Mouse (Mus musculus) midbrain, embryonic 16.5 days (tissue): ENCODE results near the gene Pdia6. TPM values are rescaled to one million over a fixed set of nuclear protein-coding genes. Genes with fewer than 3 reads are reported as not detected.

Experiments used
- ATAC-seq: fragments of 200-750 bp; cut with Nextera tagmentation; 2 replicates; pipeline ENCODE4 v1.8.0; 2017; ENCODE audit warnings: moderate TSS enrichment
- H3K27ac ChIP-seq: fragments of 300-500 bp; sonication (generic); 2 replicates; pipeline ENCODE4 v1.5.1; 2014; ENCODE audit warnings: mild to moderate bottlenecking, low read length, mixed read lengths
- H3K27me3 ChIP-seq: fragments of 300-500 bp; sonication (generic); 2 replicates; pipeline ENCODE4 v1.6.1; 2014; ENCODE audit warnings: low read depth, low read length, mixed read lengths; ENCODE audit not compliant: control insufficient read depth, insufficient read depth
- H3K36me3 ChIP-seq: fragments of 300-500 bp; sonication (generic); 2 replicates; pipeline ENCODE4 v1.6.1; 2014; ENCODE audit warnings: mild to moderate bottlenecking, low read length, moderate library complexity, mixed read lengths; ENCODE audit not compliant: control insufficient read depth, insufficient read depth
- H3K4me1 ChIP-seq: fragments of 300-500 bp; sonication (generic); 2 replicates; pipeline ENCODE4 v1.6.1; 2014; ENCODE audit warnings: mild to moderate bottlenecking, low read length, mixed read lengths; ENCODE audit not compliant: control insufficient read depth, insufficient read depth
- H3K4me2 ChIP-seq: fragments of 300-500 bp; sonication (generic); 2 replicates; pipeline ENCODE4 v1.6.1; 2014; ENCODE audit warnings: mild to moderate bottlenecking, low read length, mixed read lengths
- H3K4me3 ChIP-seq: fragments of 300-500 bp; sonication (generic); 2 replicates; pipeline ENCODE4 v1.5.1; 2014; ENCODE audit warnings: low read depth, mild to moderate bottlenecking, low read length, moderate library complexity, mixed read lengths
- H3K9ac ChIP-seq: fragments of 300-500 bp; sonication (generic); 2 replicates; pipeline ENCODE4 v1.6.1; 2014; ENCODE audit warnings: low read depth, low read length, mixed read lengths
- H3K9me3 ChIP-seq: fragments of 300-500 bp; sonication (generic); replicated peaks from 2 replicates; pipeline ENCODE4 v1.6.1; 2014; ENCODE audit warnings: mild to moderate bottlenecking, low read length, mixed read lengths; ENCODE audit not compliant: control insufficient read depth, poor library complexity, severe bottlenecking
- WGBS: fragments of 180-500 bp; shearing (Covaris S2); extraction: QIAGEN DNeasy Blood & Tissue Kit; methylation state at CpG from one replicate; pipeline ENCODE4 v1.1.7; 2014; 5-methylcytosine and 5-hydroxymethylcytosine counted together
- polyA plus RNA-seq: library from polyadenylated mRNA; unstranded; fragments of >200 nt; fragmentation: Nextera tagmentation; extraction: Ambion mirVana; gene quantifications from 2 replicates; pipeline ENCODE4 v1.2.1, GENCODE M21; 2015

Gene Pdia6
- polyA plus RNA-seq, 1 experiment from 2014 or later, result 273 TPM

GRCm38 (mm10) chr12:17310852-17311839 lies 44.8 kb downstream of the Pdia6 start:
- H3K9ac ChIP-seq, result no peak overlapping the region
- H3K27me3 ChIP-seq, result no peaks in the 10 kb centered on the region
- H3K4me3 ChIP-seq, result peak overlapping the region; percentile 8; the same call in 1 of the 2 replicates
- peaks cover 2% of the 10 kb centered on the region; the same call in 1 of the 2 replicates for H3K4me1 ChIP-seq
- no peak overlapping the region for H3K27ac ChIP-seq
- no peaks in the 10 kb centered on the region for H3K9me3 ChIP-seq
- no peaks in the 10 kb centered on the region for H3K36me3 ChIP-seq
- H3K4me2 ChIP-seq, result peak overlapping the region; percentile 38
- WGBS, result 26% methylated on average over 16 of the region's 16 CpGs
- peak; percentile 64; the same call in 1 of the 2 replicates for ATAC-seq

GRCm38 (mm10) chr12:17316096-17316495 lies 49.8 kb downstream of the Pdia6 start:
- H3K36me3 ChIP-seq, result no peaks in the 10 kb centered on the region
- H3K4me3 ChIP-seq, result no peak overlapping the region
- no peaks in the 10 kb centered on the region for H3K9me3 ChIP-seq
- H3K9ac ChIP-seq, result no peak overlapping the region
- peaks cover 2% of the 10 kb centered on the region; the same call in 1 of the 2 replicates for H3K4me1 ChIP-seq
- no peak overlapping the region for H3K27ac ChIP-seq
- 90% methylated on average over 5 of the region's 5 CpGs for WGBS
- ATAC-seq, result no peak
- no peak overlapping the region for H3K4me2 ChIP-seq
- H3K27me3 ChIP-seq, result no peaks in the 10 kb centered on the region

GRCm38 (mm10) chr12:17317970-17318369 lies 51.6 kb downstream of the Pdia6 start:
- H3K4me2 ChIP-seq, result no peak overlapping the region
- no peak overlapping the region for H3K27ac ChIP-seq
- H3K4me3 ChIP-seq, result no peak overlapping the region
- 84% methylated on average over 4 of the region's 4 CpGs for WGBS
- H3K4me1 ChIP-seq, result no peaks in the 10 kb centered on the region
- peaks cover 2% of the 10 kb centered on the region for H3K27me3 ChIP-seq
- no peaks in the 10 kb centered on the region for H3K9me3 ChIP-seq
- no peaks in the 10 kb centered on the region for H3K36me3 ChIP-seq
- no peak overlapping the region for H3K9ac ChIP-seq
- ATAC-seq, result no peak

- H3K27me3 ChIP-seq, result peaks cover 4% of the 10 kb centered on the region
- no peaks in the 10 kb centered on the region for H3K9me3 ChIP-seq
- no peak overlapping the region for H3K4me2 ChIP-seq
- WGBS, result 80% methylated on average over 3 of the region's 3 CpGs
- no peak overlapping the region for H3K9ac ChIP-seq
- no peak for ATAC-seq
- no peaks in the 10 kb centered on the region for H3K4me1 ChIP-seq
- no peaks in the 10 kb centered on the region for H3K36me3 ChIP-seq
- no peak overlapping the region for H3K27ac ChIP-seq
- no peak overlapping the region for H3K4me3 ChIP-seq
Observed at GRCm38 (mm10) chr12:17318453-17318852, 52.1 kb downstream of the Pdia6 start.

DNA sequence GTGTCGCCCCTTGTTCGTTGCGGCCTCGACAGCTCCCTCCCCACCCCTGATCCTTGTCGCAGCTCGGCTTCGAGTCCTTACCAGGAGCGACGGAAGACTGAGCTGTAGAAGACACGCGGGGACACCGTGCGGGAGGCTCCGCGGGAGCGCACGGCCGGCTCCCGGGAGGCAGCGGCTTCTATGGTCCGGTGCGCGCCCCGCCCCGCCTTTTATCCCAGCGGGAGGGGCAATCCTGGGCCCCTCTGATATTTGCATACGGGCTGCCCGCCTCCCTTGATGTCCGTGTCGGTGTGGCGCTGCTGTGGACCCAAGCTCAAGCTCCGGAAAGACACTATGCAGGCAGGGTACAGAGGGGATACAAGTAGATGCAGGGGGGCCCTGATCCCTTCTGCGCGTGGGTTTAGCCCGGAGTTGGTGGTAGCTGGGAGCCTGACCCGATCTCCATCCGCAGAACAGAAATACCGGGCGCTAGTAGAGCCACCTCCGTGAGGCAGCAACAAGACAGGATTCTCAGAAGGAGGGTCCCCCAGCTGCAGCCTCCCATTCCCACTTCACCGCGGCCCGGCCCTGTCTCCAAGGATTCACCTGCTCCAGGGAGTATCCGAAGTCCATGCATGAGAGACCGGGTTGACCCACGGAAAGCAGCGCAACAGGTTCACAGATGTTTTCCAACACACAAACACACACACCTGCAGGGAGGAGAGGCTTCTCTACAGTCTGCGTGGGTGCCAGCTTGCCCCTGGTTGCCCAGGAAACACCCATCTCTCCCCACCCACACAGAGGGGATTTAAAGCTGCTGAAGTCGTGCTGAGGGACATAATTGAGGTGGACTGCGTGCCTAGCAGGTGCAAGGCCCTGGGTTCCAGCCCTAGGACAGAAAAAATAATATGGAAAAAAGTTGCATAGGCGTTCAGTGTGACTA lies 58.5 kb downstream of the Pdia6 start:
- H3K9me3 ChIP-seq, result no peaks in the 10 kb centered on the region
- peak overlapping the region; percentile 53 for H3K9ac ChIP-seq
- WGBS, result 3% methylated on average over 51 of the region's 51 CpGs
- H3K36me3 ChIP-seq, result no peaks in the 10 kb centered on the region
- H3K4me2 ChIP-seq, result peak overlapping the region; percentile 86
- peaks cover 12% of the 10 kb centered on the region for H3K4me1 ChIP-seq
- no peak overlapping the region for H3K27ac ChIP-seq
- H3K27me3 ChIP-seq, result peaks cover 22% of the 10 kb centered on the region
- ATAC-seq, result peak; percentile 81
- H3K4me3 ChIP-seq, result peak overlapping the region; percentile 47

GRCm38 (mm10) chr12:17329259-17329658 lies 62.9 kb downstream of the Pdia6 start, which contains the start of gene Atp6v1c2:
Atp6v1c2 (minus strand) TSS chr12:17329359.
- 85% methylated on average over 3 of the region's 3 CpGs for WGBS

DNA sequence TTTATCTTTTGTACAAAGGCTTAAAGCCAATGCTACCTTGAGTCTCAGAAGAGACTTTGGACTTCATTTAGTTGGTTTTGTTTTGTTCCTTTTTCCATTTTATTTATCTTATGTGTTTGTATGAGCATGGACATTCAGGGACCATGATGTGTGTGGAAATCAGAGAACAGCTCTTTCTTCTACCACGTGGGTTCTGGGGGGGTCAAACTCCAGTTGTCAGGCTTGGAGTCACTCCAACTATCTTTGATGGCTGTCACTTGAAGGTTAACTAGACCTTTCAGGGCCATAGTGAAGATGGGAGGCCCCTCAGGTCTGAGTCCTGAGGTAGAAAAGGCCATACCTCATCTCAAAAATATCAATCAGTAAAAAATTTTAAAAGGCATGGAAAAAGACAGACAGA lies 67.1 kb downstream of the Pdia6 start:
- ATAC-seq, result no peak
- Histone ChIP-seq H3K4me1 (no peaks in the 10 kb centered on the region), H3K4me2 (no peak overlapping the region), H3K27me3 (no peaks in the 10 kb centered on the region), H3K9me3 (no peaks in the 10 kb centered on the region), H3K36me3 (no peaks in the 10 kb centered on the region), H3K9ac (no peak overlapping the region), H3K4me3 (no peak overlapping the region), H3K27ac (no peak overlapping the region)
- 38% methylated on average over 1 of the region's 1 CpGs for WGBS

More at GRCm38 (mm10) chr12:17329259-17329658, 62.9 kb downstream of the Pdia6 start, which contains the start of gene Atp6v1c2:
- H3K27me3 ChIP-seq, result peaks cover 9% of the 10 kb centered on the region
- no peak within 1 kb of the TSS for H3K9ac ChIP-seq
- peaks cover 11% of the 10 kb centered on the region for H3K4me1 ChIP-seq
- H3K4me2 ChIP-seq, result no peak within 1 kb of the TSS
- no peak within 1 kb of the TSS for H3K27ac ChIP-seq
- no peaks in the 10 kb centered on the region for H3K9me3 ChIP-seq
- no peak for ATAC-seq
- H3K36me3 ChIP-seq, result no peaks in the 10 kb centered on the region
- no peak within 1 kb of the TSS for H3K4me3 ChIP-seq
